Mouse (Mus musculus) heart, postnatal 25 days (tissue): Measurements from ENCODE around the gene Rps6kc1. TPM values are rescaled to one million over a fixed set of nuclear protein-coding genes. Genes with fewer than 3 reads are reported as not detected.

Source experiments
- DNase-seq: peaks from one replicate; pipeline ENCODE4 v3.0.0; 2022; ENCODE audit warnings: low spot score
- intact Hi-C: fragments of 180-260 bp; cut with DNase I; formaldehyde crosslinking; loops from one replicate; pipeline ENCODE4 v1.15.1; 2025
- total RNA-seq, 2 experiments: library from RNA; stranded (reverse); gene quantifications; 2 replicates each; pipeline ENCODE4 v1.2.3; 2021

The Rps6kc1 gene
- total RNA-seq, 2 experiments from 2014 or later, result 16.6 to 16.9 TPM

DNA sequence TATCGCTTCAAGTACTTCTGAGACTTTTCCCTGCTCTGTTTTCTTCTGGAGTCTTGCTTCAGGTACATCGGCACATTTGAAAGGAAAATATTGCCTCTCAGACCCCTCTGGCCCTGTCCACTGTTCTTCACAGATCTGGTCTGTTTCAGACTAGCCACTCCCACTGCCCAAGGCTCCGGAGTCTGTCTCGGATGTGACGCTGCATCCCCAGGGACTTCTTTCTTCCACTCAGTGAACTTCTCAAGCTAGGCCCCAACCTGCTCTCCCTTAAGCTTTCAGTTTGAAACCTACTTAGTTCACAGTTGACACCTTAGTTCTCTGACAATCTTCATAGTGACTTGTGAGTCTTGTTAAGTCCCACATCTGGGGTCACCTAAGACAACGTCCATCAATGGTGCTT, 133.9 kb downstream of the Rps6kc1 start:
- intact Hi-C loops, result no loop called here
- no peak for DNase-seq

DNA sequence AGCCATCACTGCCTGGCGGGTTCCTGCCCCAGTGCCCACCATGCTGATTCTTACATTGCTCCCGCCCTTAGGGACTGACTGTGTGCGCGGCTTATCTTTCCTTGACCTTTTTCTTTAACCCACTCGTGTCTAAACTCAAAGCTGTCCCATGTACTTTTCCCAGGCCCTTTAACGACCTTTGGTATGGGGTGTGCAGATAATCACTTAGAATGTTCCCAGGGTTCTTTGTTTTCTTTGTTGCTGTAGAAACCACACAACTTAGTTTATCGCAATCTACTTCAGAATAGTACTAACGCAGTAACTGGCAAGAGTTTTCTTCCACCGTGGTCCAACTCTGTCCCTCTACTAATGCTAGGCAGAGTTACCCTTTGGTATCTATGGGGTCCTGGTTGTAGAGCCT, 135.3 kb downstream of the Rps6kc1 start:
- intact Hi-C loops, result no loop called here
- DNase-seq, result no peak

DNA sequence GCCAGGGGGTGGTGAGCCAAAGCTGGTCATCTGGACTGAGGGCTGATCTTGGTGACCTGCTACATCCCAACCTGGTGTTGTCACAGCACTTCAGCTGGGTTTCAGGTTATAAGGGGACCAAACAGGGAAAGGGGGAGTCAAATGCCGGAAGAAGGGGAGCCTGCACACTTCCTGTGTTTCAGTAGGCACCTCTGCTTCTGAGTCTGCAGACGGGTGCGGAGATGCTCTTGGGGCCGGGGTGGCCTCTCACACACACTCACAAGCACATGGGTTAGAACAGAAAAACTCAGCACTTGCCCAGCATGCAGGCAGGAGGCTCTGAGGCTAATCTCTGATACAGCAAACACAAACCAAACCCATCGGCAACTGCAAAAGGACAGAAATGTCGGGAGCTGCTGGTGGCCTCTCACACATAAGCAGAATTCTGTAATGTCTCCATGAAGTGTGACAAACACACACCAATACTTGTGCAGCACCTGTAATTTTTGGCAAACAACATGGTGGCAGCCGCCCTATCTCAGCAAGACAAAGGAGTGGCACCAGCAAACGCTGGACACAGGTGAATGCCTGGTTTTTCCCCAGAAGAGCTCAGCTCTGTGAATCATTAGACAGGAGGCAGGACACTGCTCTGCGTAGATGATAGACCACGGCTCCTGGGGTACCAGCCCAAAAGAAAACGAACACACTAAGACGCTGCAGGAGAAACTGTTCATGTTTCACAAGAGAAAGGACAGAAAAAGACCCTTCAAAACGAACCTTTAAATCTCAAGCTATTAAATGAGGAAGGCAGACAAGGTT, 139.3 kb downstream of the Rps6kc1 start:
- intact Hi-C loops, result no loop called here
- no peak for DNase-seq

DNA sequence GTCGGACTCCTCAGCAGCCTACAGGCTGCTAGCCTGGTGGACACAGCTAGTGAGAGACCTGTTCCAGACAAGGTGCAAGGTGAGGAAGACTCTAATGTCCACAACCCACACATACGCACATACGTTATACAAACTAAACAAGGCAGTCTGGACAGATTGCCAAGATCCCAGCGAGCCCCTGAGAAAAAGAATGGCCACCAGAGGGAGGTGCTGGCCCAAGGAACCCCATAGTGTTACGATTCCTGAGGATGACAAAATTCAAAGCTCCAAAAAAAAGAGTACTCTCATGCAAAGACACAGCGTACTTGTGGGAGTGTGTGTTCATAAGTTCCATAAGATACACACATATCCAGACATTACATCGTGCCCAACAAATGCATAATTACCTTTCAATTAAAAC, 141.8 kb downstream of the Rps6kc1 start:
- intact Hi-C loops, result no loop called here
- no peak for DNase-seq

DNA sequence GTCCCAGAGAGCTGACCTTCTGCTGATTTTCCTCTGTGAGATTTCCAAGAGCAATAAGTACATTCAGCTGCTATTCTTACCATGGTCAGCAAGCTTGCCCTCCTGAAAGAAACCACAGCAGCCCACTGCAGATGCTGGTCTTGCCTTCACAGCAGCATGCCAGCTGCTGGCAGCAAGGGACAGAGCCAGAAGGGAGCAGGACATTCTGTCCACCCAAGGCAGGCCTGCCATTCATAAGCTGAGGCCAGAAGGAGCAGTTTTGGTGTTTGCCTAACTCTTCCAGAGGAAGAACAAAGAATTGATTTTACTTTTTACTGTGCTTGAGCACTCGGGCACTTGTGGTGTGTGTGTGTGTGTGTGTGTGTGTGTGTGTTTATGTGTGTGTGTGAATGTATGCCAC, 143.3 kb downstream of the Rps6kc1 start:
- intact Hi-C loops, result no loop called here
- no peak for DNase-seq

DNA sequence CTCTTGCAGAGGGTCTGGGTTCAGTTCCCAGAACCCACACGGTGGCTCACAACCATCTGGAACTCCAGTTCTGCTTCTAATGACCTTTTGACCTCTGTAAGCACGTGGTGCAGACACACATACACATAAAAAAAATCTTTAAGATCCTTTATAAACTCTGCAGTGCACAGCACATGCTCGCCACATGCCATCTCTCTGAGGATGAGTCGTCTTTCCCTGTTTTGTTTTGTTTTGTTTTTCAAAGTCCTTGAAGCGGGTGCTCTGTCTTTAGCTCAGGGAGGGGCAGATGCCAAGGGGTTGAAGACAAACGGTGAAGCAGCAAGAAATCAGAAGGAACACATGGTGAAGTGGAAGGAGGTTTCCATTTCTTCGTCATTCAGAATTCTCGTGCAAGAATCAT, 143.9 kb downstream of the Rps6kc1 start:
- no peak for DNase-seq

DNA sequence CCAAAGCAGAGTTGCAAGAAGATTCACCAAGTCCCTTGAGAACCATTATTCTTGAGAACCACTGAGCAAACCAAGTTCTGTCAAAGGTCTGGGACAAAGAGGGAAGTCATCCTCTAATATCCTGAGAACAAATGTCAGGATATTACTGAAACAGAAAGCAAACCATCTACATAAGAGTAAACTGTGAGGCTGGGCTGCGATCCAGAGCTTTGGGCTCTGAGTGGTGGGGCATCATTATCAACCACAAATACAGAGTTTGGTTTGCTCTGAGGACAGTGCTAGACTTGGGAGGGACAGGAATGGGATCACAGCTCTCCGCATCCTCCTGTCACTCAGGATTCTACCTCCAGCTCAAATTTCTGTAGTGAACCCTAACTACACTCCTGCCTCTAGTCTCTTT, 144.8 kb downstream of the Rps6kc1 start:
- intact Hi-C loops, result no loop called here
- DNase-seq, result no peak

More for the DNA sequence above, 143.9 kb downstream of the Rps6kc1 start:
- intact Hi-C loops, result no loop called here

DNA sequence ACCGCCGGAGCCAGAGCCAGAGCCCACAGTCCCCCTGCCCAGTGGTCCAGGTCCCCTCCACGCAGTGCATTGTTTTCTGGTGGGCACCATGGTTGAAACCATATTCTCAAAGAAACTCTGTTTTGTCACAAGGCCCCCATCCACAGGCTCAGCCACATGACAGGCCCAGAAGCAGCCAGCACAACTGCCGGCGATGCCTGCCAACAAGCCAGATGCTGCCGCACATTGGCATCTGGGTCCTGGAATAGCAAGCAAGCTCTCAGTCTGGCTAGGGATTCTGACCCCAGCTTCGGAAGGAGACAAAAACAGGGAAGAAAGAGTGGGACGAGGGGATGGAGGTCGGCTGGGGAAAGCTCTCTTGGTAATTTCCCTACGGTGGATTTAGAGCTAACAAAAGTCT, 147.8 kb downstream of the Rps6kc1 start:
- intact Hi-C loops, result no loop called here
- DNase-seq, result no peak

DNA sequence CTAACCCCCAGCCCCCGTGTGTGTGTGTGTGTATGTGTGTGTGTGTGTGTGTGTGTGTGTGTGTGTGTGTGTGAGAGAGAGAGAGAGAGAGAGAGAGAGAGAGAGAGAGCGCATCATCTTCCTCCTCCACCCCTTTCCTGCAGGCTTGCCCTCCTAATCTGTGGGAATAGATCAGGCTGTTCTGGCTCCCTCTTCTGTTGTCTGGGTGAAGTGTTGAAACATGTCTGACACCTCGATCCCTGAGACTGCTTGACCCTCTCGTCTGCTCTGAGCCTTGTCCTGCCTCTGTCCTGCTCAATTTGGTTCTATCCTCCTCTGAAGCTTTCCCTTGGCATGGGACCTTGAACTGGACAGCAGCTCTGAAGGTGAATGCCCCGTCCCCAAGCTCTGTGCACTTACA, 149.8 kb downstream of the Rps6kc1 start:
- intact Hi-C loops, result no loop called here
- DNase-seq, result no peak

DNA sequence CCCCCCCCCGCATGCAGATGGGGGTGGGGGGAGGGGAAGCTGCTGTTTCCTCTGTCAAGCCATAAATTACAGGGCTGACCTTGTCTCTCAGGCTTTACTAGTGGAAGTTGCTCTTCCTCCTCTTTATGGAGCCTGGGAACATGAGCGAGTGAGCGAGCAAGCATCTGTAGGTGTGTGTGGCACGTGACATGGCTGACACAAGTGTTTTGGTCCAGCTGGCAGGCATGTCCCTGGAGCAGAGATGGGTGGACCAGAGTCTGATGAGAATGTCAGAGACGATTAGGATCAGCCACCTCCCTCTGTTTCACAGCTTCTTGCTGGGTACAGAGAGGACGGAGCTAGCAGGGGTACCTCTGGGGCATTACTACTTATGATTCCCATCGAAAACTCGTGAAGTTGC, 153.7 kb downstream of the Rps6kc1 start:
- DNase-seq, result no peak
- intact Hi-C loops, result no loop called here

DNA sequence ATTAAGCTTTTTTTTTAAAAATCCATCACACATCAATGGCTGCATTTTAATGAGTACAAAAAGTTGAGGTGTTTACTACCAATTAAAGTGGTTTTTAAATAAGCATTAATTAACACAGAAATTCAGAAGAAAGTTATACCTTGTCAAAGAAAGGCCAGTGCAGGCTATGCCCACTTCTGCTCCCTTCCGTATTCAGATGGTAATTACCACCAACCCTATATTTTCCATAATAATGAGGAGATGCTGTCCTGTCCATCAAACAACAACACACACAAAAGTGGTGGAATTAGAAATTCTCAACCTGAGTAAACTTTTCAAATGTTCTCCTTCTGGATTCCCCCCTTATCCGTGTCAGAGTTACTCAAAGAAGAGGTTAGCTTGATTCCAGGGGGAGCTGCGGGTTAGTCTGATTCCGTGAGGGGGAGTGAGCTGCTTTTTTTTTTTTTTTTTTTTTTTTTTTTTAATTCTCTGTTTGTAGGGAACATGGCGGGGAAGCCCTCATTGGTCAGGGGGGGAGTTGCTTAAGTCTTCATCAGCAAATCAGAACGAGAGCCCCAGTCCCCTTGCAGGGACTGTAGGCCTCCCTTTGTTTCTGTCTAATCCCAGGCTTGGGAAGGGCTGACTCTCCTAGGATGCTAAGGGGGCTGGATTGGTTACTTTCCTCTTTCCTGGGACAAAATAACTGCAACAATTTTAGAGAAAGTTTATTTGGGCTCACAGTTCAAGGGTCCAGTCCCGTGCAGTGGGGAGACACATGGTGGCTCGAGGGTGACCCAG, 159.6 kb downstream of the Rps6kc1 start:
- intact Hi-C loops, result no loop called here
- DNase-seq, result no peak

DNA sequence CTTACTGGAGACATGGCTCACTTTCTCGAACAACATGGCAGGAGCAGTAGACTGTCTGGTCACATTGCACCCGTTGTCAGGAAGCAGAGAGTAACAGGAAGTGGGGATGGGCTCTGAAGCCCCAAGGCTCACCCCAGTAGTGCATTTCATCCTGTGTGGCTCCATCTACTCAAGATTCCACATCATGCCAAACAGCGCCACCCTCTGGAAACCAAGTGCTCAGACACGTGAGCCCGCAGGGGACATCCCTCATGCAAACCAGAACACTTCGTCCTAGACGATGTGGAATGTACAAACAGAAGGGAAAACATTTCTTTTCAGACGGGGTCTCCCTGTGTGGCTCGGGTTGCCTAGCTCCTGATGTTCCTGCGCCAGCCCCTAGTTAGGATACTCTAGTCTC, 162.6 kb downstream of the Rps6kc1 start:
- no peak for DNase-seq
- intact Hi-C loops, result no loop called here

DNA sequence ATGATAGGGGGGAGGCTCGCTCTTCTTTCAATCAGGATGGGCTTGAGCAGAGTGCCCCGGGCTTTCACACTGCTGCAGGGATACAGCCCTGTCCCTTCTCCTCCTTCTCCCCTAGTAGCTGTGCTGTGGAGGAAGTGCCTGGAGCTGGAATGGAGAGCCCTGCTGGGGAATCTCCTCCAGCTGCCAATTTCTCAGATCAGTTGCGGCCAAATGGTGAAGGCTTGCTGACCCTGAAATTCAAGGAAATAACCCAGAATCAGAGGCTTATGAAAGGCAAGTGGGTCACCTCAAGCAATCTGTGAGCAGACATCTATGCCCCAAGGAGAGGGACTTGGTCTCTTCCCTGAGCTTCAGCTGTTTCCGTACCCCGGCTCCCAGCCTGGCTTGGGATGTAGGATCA, 170.1 kb downstream of the Rps6kc1 start:
- intact Hi-C loops, result no loop called here
- DNase-seq, result no peak

DNA sequence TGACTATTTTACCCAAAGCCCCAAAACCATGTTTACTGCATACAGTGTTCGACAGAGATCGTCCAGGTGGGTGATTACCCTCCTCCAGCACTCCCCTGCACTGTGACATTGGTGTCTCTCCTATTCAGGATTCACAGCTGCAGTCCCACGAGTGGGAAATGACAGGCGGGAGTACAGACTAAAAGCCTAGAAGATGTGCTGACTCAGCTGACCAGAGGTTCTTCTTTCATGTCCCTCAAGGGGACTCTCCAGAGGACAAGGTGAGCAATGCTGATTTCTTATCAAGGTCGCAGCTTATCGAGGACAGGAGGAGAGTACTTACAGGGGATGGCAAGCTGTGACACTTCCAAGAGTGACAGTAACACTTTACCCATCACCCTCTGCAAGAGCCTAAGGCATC, 178.8 kb downstream of the Rps6kc1 start:
- DNase-seq, result no peak
- intact Hi-C loops, result no loop called here

DNA sequence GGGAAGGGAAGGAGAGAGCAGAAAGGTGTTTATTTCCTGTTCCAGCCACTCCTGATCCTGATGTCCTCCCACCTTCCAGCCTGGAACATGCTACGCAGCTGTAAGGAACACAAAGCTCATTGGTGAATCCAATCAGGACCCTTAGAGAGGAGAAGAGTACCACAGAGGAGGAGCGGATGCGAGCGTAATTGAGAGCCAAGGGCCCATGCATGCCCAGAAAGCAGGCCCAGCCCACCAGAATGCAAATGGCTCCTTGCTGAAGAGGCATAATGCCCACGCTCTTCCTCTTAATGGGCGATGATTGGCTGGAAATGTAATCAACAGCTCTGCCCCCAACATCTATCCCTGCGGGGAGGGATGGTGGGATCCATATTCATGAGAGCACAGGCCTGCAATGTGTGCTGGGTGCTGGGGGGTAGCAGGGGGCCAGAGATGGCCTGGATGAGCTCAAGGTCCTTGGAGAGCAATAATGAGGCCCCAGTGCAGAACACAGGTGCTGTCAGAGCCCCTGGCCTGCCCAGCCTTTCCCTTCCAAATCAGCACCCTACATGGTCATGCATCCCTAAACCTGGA, 182.0 kb downstream of the Rps6kc1 start:
- intact Hi-C loops, result no loop called here
- no peak for DNase-seq

DNA sequence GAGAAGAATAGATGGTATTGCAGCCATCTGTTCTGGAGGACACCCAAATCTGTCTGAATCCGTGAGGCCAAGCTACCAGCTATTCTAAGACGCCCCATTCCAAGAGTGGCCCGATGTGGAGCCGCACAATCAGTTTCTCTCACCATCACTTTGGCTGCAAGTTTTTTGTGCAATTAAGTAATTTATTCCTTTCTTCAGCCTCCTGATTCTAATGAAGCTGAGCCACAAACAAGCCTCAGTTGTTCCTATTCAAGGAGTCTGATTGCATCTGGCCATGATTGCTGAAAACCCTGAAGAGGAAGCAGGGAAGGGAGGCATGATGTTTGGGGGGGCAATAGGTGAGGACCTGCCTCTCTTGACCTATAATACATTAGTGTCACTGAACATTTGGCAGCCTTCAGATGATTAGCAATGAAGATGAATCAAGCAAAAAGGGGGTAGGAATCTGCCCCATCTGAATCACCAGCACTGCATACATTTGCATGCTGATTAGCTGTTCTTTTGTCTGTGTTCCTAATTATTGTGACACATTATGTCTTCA, 183.4 kb downstream of the Rps6kc1 start:
- DNase-seq, result no peak
- intact Hi-C loops, result no loop called here

DNA sequence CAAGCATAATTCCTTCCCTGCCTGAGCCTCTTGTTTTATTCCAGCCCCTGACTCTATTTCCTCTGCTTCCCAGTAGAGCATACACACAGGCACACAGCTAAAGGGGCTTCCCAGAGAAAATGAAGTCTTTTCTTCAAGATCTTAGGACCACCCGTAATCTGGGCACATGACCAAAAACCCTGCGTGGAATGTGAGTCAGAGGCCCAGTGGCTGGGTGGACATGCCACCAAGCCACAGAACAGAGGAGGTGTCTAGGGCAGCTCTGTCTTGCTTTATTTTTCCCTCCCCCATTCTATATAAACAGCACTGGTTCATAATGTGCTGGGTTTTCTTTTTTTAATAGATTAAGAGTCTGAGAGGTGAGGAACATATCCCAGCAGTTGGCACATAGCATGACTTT, 184.2 kb downstream of the Rps6kc1 start:
- intact Hi-C loops, result no loop called here
- no peak for DNase-seq

DNA sequence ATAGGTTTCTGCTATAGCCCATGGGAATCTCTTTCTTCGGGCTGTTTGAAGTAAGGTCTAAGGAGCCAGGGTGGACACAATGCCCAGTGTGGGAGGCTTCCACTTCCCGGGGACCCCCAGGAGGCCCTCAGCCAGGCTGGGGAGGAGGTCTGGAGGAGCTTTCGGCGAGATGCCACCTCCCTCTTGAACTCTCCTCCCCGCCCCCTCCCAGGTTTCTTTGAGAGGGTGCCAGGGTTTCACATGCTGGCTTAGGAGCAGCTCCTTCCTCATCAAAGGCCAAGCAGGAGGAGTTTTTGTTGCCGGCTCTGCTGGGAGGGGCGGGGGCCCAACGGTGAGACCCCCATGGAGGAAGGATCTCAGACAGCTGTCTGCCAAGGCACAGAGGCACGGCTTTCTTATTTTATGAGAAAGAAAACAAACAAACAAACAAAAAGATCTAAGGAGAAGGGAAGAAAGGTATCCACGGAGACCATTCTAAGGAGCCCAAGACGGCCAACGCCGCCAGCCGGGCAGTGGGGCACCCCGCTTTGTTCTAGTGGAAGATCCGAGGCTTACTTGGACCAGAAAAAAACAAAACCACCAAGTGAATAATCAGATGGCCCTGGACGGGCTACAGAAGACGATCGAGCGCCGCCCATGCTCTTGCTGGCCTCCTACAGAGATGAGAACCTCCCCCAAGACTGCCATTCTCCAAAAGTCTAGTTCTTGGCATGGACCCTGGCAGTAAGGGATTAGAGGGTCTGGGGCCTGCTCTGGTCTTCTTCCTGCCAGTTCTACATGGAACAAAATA, 186.8 kb downstream of the Rps6kc1 start:
- intact Hi-C loops, result no loop called here
- DNase-seq, result no peak

DNA sequence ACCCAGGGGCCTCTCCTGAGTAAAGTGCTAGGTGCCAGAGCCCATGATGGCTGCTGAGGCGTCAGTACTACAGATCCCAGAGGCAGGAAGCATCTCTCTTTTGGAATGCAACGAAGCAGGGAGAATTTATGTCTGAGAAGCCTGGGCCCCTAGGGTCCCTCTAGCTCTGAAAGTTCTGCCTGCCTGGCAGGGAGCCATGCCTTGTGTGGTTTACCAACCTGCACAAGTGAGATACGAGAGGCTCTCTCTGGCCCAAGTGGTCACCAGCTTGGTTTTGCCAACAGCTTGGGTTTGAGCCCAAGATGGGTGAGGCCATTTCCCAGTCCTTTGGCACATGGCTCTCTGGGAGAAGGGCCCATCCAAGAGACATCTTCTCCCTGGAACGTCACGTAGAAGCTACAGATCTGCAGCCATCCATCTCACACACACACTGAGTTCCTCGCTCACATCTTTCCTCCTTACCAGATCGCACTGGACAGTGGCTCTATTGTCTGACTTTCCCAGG, 187.6 kb downstream of the Rps6kc1 start:
- intact Hi-C loops, result no loop called here
- DNase-seq, result no peak

DNA sequence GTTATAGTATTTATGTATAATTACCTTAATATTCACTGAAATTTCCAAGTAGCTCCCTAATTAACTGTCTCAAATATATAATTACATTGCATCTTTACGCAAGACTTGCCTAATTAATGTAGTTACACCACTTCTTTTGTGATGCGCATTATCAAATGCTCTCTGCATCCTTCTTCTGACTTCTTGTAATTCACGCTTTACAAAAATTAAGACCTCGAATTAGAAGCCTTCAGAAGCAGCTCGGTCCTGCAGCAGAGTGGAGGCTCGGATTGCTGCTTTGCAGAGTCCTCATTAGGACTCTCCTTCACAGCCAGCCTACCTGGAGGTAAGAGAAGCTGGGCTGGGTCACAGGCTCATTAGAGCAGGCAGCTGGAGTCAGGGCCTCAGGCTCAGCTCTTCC, 197.7 kb downstream of the Rps6kc1 start:
- intact Hi-C loops, result no loop called here
- DNase-seq, result no peak
